Mouse (Mus musculus) kidney, embryonic 15.5 days (tissue): ENCODE data around the gene Eif1b. TPM values are rescaled to one million over a fixed set of nuclear protein-coding genes. Genes with fewer than 3 reads are reported as not detected.

Experiments used
- ATAC-seq: fragments of 200-750 bp; cut with Nextera tagmentation; replicated peaks from 2 replicates; pipeline ENCODE4 v1.8.0; 2017; ENCODE audit warnings: moderate TSS enrichment; ENCODE audit not compliant: low FRiP score
- H3K27ac ChIP-seq: fragments of 300-500 bp; sonication (generic); 2 replicates; pipeline ENCODE4 v1.5.1; 2015; ENCODE audit warnings: mild to moderate bottlenecking, inconsistent platforms
- H3K27me3 ChIP-seq: fragments of 300-500 bp; sonication (generic); 2 replicates; pipeline ENCODE4 v1.6.1; 2015; ENCODE audit warnings: inconsistent platforms
- H3K36me3 ChIP-seq: fragments of 300-500 bp; sonication (generic); 2 replicates; pipeline ENCODE4 v1.6.1; 2015; ENCODE audit warnings: inconsistent platforms
- H3K4me1 ChIP-seq: fragments of 300-500 bp; sonication (generic); 2 replicates; pipeline ENCODE4 v1.6.1; 2015; ENCODE audit warnings: inconsistent platforms
- H3K4me2 ChIP-seq: fragments of 300-500 bp; sonication (generic); 2 replicates; pipeline ENCODE4 v1.6.1; 2015; ENCODE audit warnings: moderate library complexity, mild to moderate bottlenecking, inconsistent platforms
- H3K4me3 ChIP-seq: fragments of 300-500 bp; sonication (generic); replicated peaks from 2 replicates; pipeline ENCODE4 v1.5.1; 2015; ENCODE audit warnings: mild to moderate bottlenecking, inconsistent platforms
- H3K9ac ChIP-seq: fragments of 300-500 bp; sonication (generic); 2 replicates; pipeline ENCODE4 v1.6.1; 2015; ENCODE audit warnings: mild to moderate bottlenecking, inconsistent platforms
- H3K9me3 ChIP-seq: fragments of 300-500 bp; sonication (generic); replicated peaks from 2 replicates; pipeline ENCODE4 v1.6.1; 2016; ENCODE audit warnings: inconsistent platforms
- WGBS: fragments of 180-500 bp; shearing (Covaris S2); methylation state at CpG from one replicate; pipeline ENCODE4 v1.1.7; 2015; ENCODE audit warnings: mixed read lengths; 5-methylcytosine and 5-hydroxymethylcytosine counted together
- polyA plus RNA-seq: library from polyadenylated mRNA; unstranded; fragments of >200 nt; fragmentation: Nextera tagmentation; extraction: Ambion mirVana; gene quantifications from 2 replicates; pipeline ENCODE4 v1.2.1, GENCODE M21; 2015

Eif1b gene
- polyA plus RNA-seq: 158 and 175 TPM in 2 replicates

DNA sequence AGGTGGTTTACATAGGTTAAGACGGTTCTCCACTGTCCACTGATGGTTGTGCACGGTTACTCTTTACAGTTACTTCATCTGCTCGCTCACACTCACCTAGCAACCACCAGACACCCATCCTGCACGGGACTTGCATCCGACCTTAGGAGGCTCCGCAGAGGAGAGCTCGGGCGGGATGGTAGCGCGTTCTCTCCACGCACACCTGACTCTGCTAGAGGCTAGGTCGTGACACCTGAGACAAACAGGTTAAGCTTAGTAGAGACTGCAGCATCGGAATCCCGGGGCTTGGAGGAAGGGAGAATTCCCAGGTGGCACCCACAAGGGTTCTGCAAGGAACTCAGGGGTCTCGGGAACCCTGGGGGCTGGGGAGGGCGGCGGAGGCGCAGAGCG lies at the start of gene Eif1b:
Gene Eif1b (plus strand): TSS at position 223 of the 390 bp plus-strand sequence.
- H3K9me3 ChIP-seq: no peaks in the 10 kb centered on the region
- ATAC-seq: peak; percentile 43
- H3K27me3 ChIP-seq: no peaks in the 10 kb centered on the region
- WGBS: 3% methylated on average over 19 of the region's 19 CpGs
- peaks cover 18% of the 10 kb centered on the region for H3K4me1 ChIP-seq
- H3K27ac ChIP-seq: peak within 1 kb of the TSS; percentile 93
- peak within 1 kb of the TSS; percentile 78 for H3K4me3 ChIP-seq
- peak within 1 kb of the TSS; percentile 92 for H3K4me2 ChIP-seq
- H3K9ac ChIP-seq: peak within 1 kb of the TSS; percentile 97
- H3K36me3 ChIP-seq: peaks cover 26% of the 10 kb centered on the region

DNA sequence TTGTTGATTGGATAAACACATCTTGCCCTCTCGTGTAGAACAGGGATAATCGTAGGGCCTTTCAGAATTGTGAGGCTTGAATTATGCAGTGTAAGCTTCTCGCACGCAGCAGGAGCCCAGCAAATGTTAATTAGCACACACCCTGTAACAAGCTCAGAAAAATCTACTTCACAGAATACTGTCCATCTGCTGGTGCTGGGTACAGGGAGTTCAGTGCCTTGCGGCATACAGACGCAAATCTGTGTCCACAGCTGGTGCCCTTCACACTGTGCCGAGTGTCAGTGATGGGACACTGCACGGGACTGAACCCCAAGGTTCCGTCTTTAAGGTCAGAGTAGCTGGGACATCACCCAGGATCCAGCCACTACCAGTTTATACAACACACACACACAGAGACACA lies 47.4 kb upstream of the Eif1b start:
- no peaks in the 10 kb centered on the region for H3K27me3 ChIP-seq
- no peak for ATAC-seq
- no peaks in the 10 kb centered on the region for H3K9me3 ChIP-seq
- no peak overlapping the region for H3K9ac ChIP-seq
- no peaks in the 10 kb centered on the region for H3K4me1 ChIP-seq
- H3K4me3 ChIP-seq: no peak overlapping the region
- no peak overlapping the region for H3K4me2 ChIP-seq
- H3K36me3 ChIP-seq: no peaks in the 10 kb centered on the region
- no peak overlapping the region for H3K27ac ChIP-seq
- WGBS: 77% methylated on average over 9 of the region's 9 CpGs

DNA sequence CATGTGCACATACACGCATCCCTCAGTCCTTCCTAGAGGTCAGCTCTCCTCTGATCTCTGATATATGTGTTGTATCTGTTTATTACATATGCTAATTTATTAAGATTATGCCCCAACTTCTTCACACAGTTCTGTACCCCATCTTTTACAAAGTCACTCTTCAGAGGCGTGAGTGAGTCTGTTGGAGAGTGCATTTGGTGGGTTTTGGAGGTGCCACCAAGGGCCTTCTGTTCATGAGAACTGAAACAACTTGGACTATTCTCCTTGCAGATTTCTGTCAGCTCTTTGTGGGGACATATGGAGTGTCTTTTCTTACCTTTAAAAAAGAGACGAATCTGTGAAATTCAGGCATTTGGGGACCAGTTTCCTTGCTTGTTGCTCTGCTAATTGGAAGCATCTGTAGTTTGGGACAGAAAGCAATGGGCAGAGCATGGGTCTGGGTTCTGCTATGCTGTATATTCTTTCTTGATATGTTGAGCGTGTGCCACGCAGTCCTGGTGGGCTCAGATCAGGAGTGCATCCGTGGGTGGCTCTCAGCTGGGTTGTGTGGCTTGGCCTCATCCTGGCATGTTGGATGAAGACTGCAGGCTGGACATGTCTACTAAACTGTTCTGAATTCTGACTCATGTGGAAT lies 42.2 kb upstream of the Eif1b start:
- Histone ChIP-seq H3K9me3 (no peaks in the 10 kb centered on the region), H3K9ac (no peak overlapping the region), H3K4me1 (no peaks in the 10 kb centered on the region), H3K27me3 (no peaks in the 10 kb centered on the region), H3K4me2 (no peak overlapping the region), H3K4me3 (no peak overlapping the region), H3K36me3 (no peaks in the 10 kb centered on the region), H3K27ac (no peak overlapping the region)
- 88% methylated on average over 6 of the region's 6 CpGs for WGBS
- no peak for ATAC-seq

DNA sequence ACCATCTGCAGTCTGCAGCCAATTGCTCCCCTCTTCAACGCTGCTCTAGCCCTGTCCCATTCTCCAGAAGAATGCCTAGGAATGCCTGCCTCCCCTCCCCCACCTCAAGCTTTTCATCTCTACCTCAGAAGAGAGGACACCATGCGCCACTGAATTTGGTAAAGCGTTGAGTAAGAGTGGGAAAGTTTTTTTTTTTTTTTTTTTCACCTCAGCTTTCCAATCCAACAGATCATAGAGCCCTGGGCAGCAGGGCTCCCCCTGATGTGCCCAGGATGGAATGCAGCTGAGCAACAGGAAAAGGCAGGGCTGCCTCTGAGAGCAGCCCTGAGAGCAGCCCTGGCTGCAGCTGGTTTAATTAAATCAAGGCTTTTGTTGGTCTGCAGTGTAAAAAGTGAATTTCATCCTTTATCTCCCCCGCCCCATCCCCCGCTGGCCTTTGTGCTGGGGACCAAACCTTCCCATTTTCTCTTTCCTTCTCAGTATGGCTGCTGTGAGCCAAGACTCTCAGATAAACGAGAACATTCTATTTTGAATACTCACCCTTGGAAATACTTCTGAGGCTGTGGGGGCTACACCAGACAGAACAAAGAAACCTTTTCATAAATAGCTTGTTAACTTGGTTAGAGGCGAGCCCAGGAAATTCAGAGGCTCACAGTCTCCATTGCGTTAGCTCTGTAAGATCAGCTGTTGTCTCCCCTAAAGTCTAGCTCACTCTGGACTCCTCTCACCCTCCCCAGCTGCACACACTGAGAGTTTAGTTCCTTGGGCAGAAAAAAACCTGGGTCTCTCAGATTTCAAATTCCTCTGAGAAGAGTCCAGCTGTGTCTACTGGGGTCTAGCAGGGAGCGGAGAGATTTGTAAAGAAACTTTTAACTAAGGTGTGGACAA lies 36.0 kb upstream of the Eif1b start:
- ATAC-seq: 0 out of 2 replicates have a peak, but pooled peaks have one; percentile 69
- H3K4me3 ChIP-seq: no peak overlapping the region
- 38% methylated on average over 9 of the region's 9 CpGs for WGBS

DNA sequence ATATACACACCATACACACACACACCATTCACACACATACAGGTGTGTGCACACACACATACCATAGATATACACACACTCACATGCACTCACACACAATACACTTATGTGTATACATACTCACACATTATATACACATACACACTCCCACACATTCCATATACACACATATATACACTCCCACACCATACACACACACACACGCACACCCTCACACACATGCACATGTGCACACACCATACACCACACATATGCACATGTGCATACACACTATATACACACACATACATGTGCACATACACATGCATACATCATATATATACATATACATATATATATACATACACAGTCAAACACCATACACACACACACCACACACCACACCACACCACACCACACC lies 21.6 kb upstream of the Eif1b start:
- no peak overlapping the region for H3K9ac ChIP-seq
- WGBS: 89% methylated on average over 1 of the region's 1 CpGs

More for the DNA sequence above, 36.0 kb upstream of the Eif1b start:
- H3K4me1 ChIP-seq: peaks cover 8% of the 10 kb centered on the region
- no peaks in the 10 kb centered on the region for H3K9me3 ChIP-seq
- H3K36me3 ChIP-seq: no peaks in the 10 kb centered on the region
- no peak overlapping the region for H3K4me2 ChIP-seq
- H3K27me3 ChIP-seq: no peaks in the 10 kb centered on the region
- H3K9ac ChIP-seq: no peak overlapping the region
- peak overlapping the region; percentile 30; the same call in 1 of the 2 replicates for H3K27ac ChIP-seq

DNA sequence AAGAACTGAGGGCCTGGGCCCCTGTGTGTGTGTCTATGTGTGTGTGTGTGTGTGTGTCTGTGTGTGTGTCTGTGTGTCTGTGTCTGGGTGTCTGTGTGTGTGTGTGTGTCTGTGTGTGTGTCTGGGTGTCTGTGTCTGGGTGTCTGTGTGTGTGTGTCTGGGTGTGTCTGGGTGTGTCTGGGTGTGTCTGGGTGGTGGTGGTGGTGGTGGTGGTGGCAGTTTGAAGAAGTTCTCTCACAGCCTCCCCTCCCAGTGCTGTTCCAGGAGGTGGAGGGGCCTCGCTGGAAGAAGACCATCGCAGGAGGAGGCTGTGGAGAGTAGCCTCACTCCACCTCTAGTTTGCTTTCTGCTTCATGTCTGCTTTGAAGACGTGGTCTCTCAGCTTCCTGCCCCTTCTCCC lies 10.4 kb upstream of the Eif1b start:
- WGBS: 82% methylated on average over 3 of the region's 3 CpGs
- Histone ChIP-seq H3K36me3 (no peaks in the 10 kb centered on the region), H3K9me3 (no peaks in the 10 kb centered on the region), H3K9ac (no peak overlapping the region), H3K4me3 (no peak overlapping the region), H3K27me3 (no peaks in the 10 kb centered on the region), H3K4me2 (no peak overlapping the region), H3K27ac (no peak overlapping the region), H3K4me1 (peaks cover 15% of the 10 kb centered on the region)
- no peak for ATAC-seq

More for the DNA sequence above, 21.6 kb upstream of the Eif1b start:
- Histone ChIP-seq H3K27me3 (no peaks in the 10 kb centered on the region), H3K36me3 (no peaks in the 10 kb centered on the region), H3K4me3 (no peak overlapping the region), H3K27ac (no peak overlapping the region), H3K9me3 (no peaks in the 10 kb centered on the region), H3K4me1 (no peaks in the 10 kb centered on the region), H3K4me2 (no peak overlapping the region)
- no peak for ATAC-seq

DNA sequence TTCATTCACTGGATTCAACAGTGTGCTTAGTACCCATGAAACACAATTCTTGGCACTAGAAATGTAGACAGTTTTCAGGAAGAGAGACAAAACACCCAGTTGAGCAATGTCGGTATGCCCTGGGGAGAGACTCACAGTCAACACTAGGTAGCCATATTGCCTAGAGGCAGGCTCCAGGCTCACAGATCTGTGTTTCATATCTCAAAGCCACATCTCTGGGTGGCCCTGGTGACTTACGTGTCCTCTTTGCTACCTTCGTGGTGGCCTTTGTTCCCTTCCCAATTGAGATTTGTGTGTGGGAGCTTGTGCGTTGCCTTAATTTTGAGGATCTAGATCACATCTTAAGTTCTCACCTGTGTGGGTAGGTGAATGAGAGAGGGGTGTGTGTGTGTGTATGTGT lies 9.7 kb upstream of the Eif1b start:
- Histone ChIP-seq H3K4me1 (peaks cover 15% of the 10 kb centered on the region), H3K4me3 (no peak overlapping the region), H3K9me3 (no peaks in the 10 kb centered on the region), H3K4me2 (no peak overlapping the region), H3K27me3 (no peaks in the 10 kb centered on the region), H3K36me3 (no peaks in the 10 kb centered on the region), H3K9ac (no peak overlapping the region), H3K27ac (no peak overlapping the region)
- ATAC-seq: no peak
- 93% methylated on average over 4 of the region's 4 CpGs for WGBS

DNA sequence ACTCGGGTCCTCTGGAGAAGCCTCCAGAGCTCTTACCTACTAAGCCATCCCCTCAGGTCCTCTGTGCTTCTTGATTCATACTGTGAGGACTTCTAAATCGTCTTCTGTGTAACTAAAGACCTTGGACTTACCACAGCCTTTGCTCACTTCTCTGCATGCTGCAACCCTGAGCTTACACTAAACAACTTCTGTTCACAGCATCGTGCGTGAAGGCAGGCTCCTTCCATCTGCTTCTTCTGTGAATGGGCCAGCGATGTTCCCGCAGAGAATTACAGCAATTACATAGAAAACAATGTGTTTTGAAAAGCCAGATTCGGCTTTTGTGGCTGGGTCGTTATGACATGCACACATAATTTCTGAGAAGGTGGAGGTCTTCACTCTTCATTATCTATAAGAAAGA lies 8.9 kb upstream of the Eif1b start:
- ATAC-seq: no peak
- no peaks in the 10 kb centered on the region for H3K27me3 ChIP-seq
- 80% methylated on average over 8 of the region's 8 CpGs for WGBS
- no peak overlapping the region for H3K4me3 ChIP-seq
- H3K36me3 ChIP-seq: no peaks in the 10 kb centered on the region
- no peaks in the 10 kb centered on the region for H3K9me3 ChIP-seq
- H3K27ac ChIP-seq: no peak overlapping the region
- no peak overlapping the region for H3K4me2 ChIP-seq
- H3K9ac ChIP-seq: no peak overlapping the region
- H3K4me1 ChIP-seq: peaks cover 8% of the 10 kb centered on the region

DNA sequence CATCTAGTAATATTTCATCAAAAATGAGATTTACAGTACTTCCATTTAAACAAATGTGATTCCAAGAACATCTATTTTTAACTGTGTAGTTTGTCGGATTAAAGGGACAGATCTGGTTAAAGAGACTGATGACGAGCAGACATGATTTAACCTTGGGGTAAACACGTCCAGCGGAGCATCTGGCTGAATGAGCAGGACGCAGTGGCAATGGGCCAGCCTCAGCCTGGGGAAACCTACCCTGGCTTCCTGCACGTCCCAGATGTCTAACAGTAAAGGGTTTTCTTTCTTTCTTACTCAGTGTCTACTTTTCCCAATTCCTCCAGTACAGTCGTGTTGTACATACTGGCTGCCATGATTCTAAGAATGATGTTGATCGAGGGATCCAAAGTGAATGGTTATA lies 5.0 kb upstream of the Eif1b start:
- Histone ChIP-seq H3K9me3 (no peaks in the 10 kb centered on the region), H3K27me3 (no peaks in the 10 kb centered on the region), H3K9ac (no peak overlapping the region), H3K4me1 (peaks cover 4% of the 10 kb centered on the region; the same call in 1 of the 2 replicates), H3K4me2 (no peak overlapping the region), H3K27ac (no peak overlapping the region), H3K36me3 (no peaks in the 10 kb centered on the region), H3K4me3 (no peak overlapping the region)
- WGBS: 75% methylated on average over 8 of the region's 8 CpGs
- no peak for ATAC-seq

DNA sequence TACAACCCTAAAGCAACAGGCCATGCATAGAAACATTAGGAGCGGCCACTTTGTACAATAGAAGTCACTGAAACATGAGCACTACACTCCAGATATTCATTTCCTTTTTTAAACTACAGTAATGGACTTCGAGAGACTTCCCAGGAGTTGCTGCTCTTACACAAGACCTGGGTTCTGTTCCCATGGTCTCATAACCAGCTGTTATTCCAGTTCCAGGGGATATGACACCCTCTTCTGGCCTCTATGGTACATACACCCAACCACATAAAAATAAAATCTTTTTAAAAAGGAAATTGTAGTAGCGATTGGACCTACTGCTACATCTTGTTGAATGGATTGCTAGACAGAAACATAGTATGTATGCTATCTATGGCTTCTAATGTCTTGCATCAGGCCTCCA lies 523 bp upstream of the Eif1b start:
- Histone ChIP-seq H3K4me2 (peak overlapping the region; percentile 92), H3K27me3 (no peaks in the 10 kb centered on the region), H3K4me1 (peaks cover 18% of the 10 kb centered on the region), H3K27ac (no peak overlapping the region), H3K36me3 (peaks cover 26% of the 10 kb centered on the region), H3K9me3 (no peaks in the 10 kb centered on the region), H3K4me3 (peak overlapping the region; percentile 78), H3K9ac (no peak overlapping the region)
- 79% methylated on average over 3 of the region's 3 CpGs for WGBS
- ATAC-seq: no peak

DNA sequence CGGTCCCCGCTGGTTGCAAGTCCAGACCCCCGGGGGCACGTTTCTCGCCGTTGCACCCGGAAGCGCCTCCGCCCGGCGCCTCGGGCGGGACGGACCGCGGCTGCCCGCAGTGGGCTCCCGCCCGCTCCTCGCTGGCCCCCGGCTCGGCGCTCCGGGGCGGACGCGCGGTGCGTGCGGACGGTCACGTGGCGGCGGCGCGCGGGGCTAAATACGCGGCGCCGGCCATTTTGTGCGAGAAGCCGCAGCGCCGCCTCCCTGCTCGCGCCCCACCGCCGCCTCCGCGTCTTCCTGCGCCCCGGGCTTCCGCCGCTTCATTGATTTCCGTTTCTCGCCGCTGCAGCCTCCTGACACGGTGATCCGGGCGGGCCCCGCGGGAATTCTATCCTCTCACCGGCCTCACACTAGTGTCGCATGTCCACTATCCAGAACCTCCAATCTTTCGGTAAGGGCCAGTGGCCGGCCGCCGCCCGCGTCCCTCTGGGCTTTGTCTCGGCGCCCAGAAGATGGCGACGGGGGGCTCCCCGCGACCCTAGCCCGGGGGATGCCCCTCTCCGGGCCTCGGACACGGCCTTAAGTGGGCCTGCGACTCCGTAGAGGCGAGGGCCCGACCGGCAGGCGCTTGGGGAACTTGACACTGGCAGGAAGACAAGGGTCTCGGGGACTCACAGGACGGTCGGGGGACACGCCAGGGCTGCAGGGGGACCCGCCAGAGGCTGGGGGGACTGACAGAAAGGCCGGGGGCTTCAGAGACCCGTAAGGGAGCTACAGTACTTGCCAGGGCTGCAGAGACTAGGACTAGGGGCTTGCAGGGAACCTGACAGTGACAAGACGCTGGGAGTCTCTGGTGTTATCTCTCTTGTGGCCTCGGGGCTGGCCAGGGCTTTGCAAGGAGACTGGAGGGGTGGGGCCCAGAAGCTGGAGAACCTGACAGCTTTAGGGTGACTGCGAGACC lies 644 bp downstream of the Eif1b start:
- WGBS: under 1% methylated on average over 95 of the region's 97 CpGs
- Histone ChIP-seq H3K9me3 (no peaks in the 10 kb centered on the region), H3K27ac (peak overlapping the region; percentile 93), H3K4me1 (peaks cover 18% of the 10 kb centered on the region), H3K9ac (peak overlapping the region; percentile 97), H3K4me2 (peak overlapping the region; percentile 92), H3K36me3 (peaks cover 26% of the 10 kb centered on the region), H3K27me3 (no peaks in the 10 kb centered on the region), H3K4me3 (peak overlapping the region; percentile 78)
- ATAC-seq: peak; percentile 86
